Mouse (Mus musculus) frontal cortex, postnatal 25 days (tissue): ENCODE data around the gene Scel.

Source experiments
- DNase-seq, 2 experiments: peaks; one replicate each; pipeline ENCODE4 v3.0.0; 2022; ENCODE audit warnings: low spot score in 2 of 2

The Scel gene

DNA sequence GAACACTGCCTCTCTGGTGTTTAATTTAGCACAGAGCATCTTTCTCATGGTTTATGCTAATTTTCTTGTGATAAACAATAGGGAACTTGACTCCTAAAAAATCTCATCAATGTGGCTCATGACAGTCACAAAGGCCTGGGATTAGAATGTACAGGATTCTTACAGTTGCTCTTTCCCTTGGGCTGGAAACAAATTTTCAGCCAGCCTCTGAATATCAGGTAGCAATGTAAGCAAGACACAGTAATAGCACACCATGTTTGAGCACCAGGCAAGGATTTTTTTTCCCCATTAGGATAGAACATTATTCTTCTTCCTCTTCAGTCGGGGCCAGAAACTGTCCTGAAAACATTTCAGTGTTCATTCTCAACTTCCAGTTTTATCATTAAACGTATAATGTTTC, 55.3 kb downstream of the Scel start:
- no peak for DNase-seq

GRCm38 (mm10) chr14:103571598-103572320, 58.6 kb downstream of the Scel start:
- no peak for DNase-seq

GRCm38 (mm10) chr14:103575854-103576253, 62.7 kb downstream of the Scel start:
- DNase-seq = no peak

DNA sequence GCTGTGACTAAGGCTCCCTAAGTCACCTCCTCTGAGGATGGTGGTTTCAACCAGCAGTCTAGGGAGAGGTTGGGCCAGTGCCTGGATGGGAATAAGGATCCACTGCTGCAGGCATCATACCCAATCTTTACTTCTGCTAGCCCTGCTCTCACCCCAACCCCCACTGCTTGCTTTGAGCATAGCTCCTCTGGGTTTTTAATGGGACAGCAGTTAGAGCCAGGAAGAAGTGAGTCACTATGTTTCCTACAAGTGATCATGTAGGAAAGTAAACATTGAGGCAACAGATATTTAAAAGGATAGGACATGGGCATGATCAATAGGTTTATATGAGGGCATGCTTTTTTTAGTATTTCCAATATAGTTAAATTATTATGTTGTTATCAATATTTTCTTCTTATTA, 63.9 kb downstream of the Scel start:
- DNase-seq = no peak

GRCm38 (mm10) chr14:103586662-103587061, 73.5 kb downstream of the Scel start:
- DNase-seq = no peak

DNA sequence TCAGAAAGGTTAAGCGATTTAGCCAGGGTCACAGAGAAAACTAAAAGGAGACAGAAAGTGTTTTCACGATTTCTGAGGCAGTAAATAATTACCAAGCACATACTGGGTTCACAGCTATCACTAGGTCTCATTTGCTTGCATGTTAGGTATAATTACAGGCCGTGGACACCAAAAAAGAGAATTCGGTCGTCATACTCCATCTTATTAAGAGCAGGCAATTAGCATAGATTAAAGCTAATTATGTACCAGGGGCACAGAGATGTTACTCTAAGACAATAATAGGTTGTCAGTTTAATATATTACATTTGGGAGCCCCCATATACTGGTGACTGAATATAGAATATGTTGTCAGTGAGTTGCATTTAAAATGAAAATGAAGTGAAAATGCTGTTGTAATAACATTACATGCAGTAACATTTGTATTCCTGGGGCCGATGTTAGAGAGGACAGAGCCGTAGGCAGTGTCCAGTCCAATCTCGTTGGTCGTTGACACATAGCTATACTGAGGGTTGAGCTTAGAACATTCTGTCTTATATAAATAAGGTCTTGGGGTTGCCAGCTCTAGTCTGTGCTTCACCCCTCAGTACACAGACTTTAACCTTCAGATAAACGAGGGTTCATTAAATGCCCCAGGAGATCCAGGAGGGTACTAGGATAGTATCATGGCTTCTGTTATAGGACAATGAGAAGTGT, 74.2 kb downstream of the Scel start:
- DNase-seq = no peak

- DNase-seq = no peak
These were observed 76.7 kb downstream of the Scel start for GRCm38 (mm10) chr14:103589819-103590218.

DNA sequence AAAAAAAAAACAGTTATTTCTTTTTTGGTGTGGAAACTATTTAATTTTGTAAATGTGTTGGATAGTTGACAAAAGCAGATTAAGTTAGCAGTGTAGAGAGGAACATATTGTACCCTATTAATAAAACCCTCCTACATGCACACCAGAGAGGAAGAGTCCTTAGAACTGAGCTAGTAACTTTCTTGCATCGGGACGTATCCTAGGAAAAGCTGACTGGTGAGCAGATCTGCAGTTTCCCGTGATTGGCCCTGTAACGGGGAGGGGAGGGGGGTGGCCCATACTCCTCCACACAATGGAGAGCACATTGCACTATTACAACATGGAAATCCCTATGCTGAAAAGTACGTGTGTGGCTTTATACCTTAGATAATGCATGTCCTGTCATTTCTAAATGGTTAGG, 82.7 kb downstream of the Scel start:
- DNase-seq = no peak

DNA sequence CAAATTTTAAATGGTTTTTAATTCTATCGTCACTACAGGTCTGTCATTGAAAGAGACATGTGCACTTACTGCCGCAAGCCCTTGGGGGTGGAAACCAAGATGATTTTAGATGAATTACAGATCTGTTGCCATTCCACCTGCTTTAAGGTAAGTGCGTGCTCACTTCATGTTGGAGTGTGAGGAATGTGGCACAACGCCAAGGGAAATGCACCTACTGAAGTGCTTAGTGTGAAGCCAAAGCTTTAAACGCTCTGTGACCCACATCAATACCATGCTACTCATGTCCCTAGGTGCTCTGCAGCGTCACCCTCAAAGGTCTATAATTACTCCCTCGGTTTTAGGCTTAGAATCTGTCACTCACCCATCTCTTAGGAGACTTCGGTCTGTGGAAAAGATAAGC, 94.9 kb downstream of the Scel start:
- no peak for DNase-seq

- DNase-seq = no peak
These were observed 100.6 kb downstream of the Scel start for GRCm38 (mm10) chr14:103613573-103614271.

GRCm38 (mm10) chr14:103614272-103614587, 101.1 kb downstream of the Scel start:
- DNase-seq = no peak

DNA sequence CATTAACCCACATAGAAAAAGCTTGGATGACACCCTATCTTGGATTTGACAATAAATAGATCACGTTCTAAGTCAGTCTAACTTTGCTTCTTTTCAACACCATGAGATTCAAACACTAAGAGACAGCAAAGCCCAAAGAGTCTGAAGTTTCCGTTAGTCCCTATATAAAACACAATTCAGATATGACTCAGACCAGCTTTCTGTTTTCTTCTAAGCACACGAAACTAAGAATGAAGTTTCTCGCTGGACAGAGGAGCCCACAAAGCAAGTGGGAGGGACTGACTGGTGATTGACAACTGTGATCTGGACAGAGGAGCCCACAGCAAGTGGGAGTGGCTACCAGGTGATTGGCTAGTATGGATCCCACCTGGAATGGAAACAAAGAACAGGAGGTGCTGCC, 106.6 kb downstream of the Scel start:
- no peak for DNase-seq

DNA sequence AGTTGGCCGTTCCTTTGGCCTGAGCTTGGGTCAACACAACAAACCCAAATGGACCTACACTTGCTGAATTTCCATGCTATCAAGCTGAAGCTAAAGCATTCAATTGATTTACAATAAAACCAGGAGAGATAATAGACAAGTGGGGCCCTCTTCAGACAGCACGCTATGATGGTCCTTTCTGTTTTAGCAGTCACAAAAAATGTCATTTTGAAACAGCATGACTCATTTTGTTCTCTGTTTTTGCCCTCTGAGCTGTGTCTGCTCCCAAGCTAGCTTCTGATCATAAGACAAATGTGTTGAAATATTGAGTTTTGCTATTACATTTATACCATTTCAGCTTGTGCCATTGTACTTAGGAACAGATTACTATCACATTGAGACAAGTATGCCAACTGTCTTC, 108.1 kb downstream of the Scel start:
- DNase-seq = no peak

GRCm38 (mm10) chr14:103626100-103626499, 113.0 kb downstream of the Scel start:
- no peak for DNase-seq

GRCm38 (mm10) chr14:103629639-103630364, 116.7 kb downstream of the Scel start:
- DNase-seq = no peak

DNA sequence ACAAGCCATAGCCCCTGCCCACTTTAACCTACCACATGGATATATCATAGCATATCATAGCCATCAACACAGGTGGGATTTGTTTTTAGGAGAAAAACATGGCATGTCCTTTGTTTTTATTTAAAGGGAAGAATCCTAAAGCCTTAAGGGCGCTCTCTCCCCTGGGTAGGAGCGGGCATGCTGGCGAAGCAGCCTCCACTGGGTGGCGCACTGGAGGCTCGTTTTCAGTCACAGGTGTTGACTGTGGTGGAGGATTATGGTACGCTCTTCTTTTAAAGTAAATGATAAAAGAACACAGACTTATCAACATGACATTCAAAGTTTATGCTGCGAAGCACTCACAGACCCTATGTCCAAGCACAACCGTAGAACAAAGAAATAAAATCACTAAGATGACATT, 117.4 kb downstream of the Scel start:
- peak in 1 of 2 experiments; percentile 27 for DNase-seq

DNA sequence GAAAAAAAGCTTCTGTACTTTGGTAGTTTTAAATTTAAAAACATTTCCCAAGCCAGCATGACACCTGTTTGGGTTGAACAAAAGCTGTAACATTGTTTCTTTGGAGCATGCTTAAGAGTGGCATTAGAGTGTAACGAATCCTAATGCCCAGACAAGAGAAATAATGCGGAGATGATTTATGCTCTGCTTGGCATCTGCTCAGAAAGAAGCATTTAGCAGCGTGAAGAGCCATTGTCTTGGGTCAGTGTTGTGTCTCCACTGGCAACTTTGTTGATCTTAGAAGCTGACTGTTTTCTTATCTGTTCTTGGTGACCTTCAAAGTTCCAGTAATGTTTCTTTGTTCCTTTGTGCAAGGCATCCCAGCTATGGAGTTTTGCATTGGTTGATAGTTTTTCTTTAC, 130.8 kb downstream of the Scel start:
- DNase-seq = no peak

DNA sequence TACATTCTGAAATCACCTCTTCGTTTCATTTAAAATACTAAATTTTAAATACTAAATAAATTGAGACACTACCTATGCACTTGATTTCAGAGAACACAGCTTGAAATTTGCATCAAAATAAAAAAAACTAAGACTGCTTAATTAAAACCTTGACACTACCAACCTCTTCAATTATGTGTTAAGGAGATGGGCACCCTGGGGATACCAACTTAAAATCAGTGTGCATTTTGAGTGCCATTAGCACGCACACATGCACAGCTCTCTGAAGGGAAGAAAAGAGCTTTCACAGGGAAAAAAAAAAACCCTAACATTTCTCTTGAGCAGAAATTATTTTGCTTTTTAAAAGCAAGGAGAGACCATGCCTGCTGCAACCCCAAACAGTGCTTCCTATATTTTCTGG, 134.8 kb downstream of the Scel start:
- DNase-seq = no peak

- no peak for DNase-seq
These were observed 135.6 kb downstream of the Scel start for GRCm38 (mm10) chr14:103648623-103649255.

DNA sequence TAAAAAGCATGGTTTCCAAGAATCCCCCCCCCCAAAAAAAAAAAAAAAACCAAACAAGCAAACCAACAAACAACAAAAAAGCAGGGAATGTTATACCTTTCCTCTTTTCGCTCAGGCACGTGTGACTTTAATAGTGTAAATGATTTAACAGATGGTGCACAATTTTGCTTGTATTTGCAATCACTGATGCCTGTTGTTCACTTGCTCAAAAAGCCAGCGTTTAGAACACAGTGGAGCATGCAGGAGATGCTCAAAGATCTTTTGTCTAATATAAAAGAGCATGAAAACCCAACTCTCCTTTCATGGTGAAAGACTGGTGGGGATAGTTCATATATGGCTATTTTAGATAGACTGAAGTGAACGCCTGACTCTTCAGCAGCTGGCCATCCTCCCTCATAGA, 136.2 kb downstream of the Scel start:
- DNase-seq = no peak

GRCm38 (mm10) chr14:103649896-103650334, 136.8 kb downstream of the Scel start, which contains the start of gene Slain1:
Gene Slain1 (plus strand): TSS chr14:103650228.
- DNase-seq = peak; percentile 77 to 81
